Mouse (Mus musculus) myocyte (in vitro differentiated cells): Measurements from ENCODE around the gene Plekhh1. TPM values are rescaled to one million over a fixed set of nuclear protein-coding genes. Genes with fewer than 3 reads are reported as not detected.
"Not testable (repeated sequence)": the region's sequence is repeated elsewhere in the genome, so short reads cannot be mapped to it uniquely, and the experiment has no call there.

Source experiments
- H3K27me3 ChIP-seq: one replicate; pipeline ENCODE4 v1.6.1; 2011; ENCODE audit not compliant: control insufficient read depth, insufficient read depth, insufficient read length
- H3K36me3 ChIP-seq: one replicate; pipeline ENCODE4 v1.6.1; 2011; ENCODE audit not compliant: control insufficient read depth, insufficient read depth
- H3K4me2 ChIP-seq: one replicate; pipeline ENCODE4 v1.6.1; 2011; ENCODE audit warnings: low read depth, control low read depth
- H3K4me3 ChIP-seq: one replicate; pipeline ENCODE4 v1.5.1; 2011; ENCODE audit warnings: mild to moderate bottlenecking, control low read depth, moderate library complexity
- H3K79me2 ChIP-seq: one replicate; pipeline ENCODE4 v1.6.1; 2011; ENCODE audit not compliant: control insufficient read depth, insufficient read depth
- H3ac ChIP-seq: one replicate; pipeline ENCODE4 v1.6.1; 2011; ENCODE audit not compliant: control insufficient read depth, insufficient read length
- CEBPB ChIP-seq: IDR thresholded peaks from 2 replicates; pipeline ENCODE4 v1.6.1; 2011; ENCODE audit warnings: mild to moderate bottlenecking, moderate library complexity; ENCODE audit not compliant: poor library complexity, insufficient read depth, severe bottlenecking
- E2F4 ChIP-seq: IDR thresholded peaks from one replicate; pipeline ENCODE4 v1.6.1; 2011; ENCODE audit warnings: mild to moderate bottlenecking, control low read depth, moderate library complexity; ENCODE audit not compliant: insufficient read depth
- MAX ChIP-seq: IDR thresholded peaks from one replicate; pipeline ENCODE4 v1.6.1; 2011; ENCODE audit warnings: low read depth, mild to moderate bottlenecking, control low read depth
- MYOD1 ChIP-seq, 3 experiments: IDR thresholded peaks; one replicate each; pipeline ENCODE4 v1.6.1; 2011; ENCODE audit warnings: control low read depth in 2 of 3, low read depth in 2 of 3, mild to moderate bottlenecking in 2 of 3, moderate library complexity in 1 of 3; ENCODE audit not compliant: insufficient read length in 2 of 3, control insufficient read depth in 1 of 3
- MYOG ChIP-seq, 3 experiments: IDR thresholded peaks; one replicate each; pipeline ENCODE4 v1.6.1; 2011; ENCODE audit warnings: control low read depth in 2 of 3, low read depth in 2 of 3, mild to moderate bottlenecking in 2 of 3; ENCODE audit not compliant: insufficient read length in 2 of 3, control insufficient read depth in 1 of 3, insufficient read depth in 1 of 3
- POLR2A ChIP-seq: IDR thresholded peaks from one replicate; pipeline ENCODE4 v1.6.1; 2011; ENCODE audit warnings: low read depth, mild to moderate bottlenecking, control low read depth, moderate library complexity; ENCODE audit not compliant: insufficient read length
- POLR2AphosphoS2 ChIP-seq: IDR thresholded peaks from one replicate; pipeline ENCODE4 v1.6.1; 2011; ENCODE audit warnings: low read depth, control low read depth; ENCODE audit not compliant: insufficient read length
- REST ChIP-seq: IDR thresholded peaks from one replicate; pipeline ENCODE4 v1.6.1; 2011; ENCODE audit warnings: mild to moderate bottlenecking, control low read depth, moderate library complexity; ENCODE audit not compliant: insufficient read depth, insufficient read length
- SRF ChIP-seq: IDR thresholded peaks from one replicate; pipeline ENCODE4 v1.6.1; 2011; ENCODE audit warnings: low read depth; ENCODE audit not compliant: control insufficient read depth, insufficient read length
- TCF12 ChIP-seq: IDR thresholded peaks from one replicate; pipeline ENCODE4 v1.6.1; 2011; ENCODE audit warnings: mild to moderate bottlenecking, control low read depth; ENCODE audit not compliant: poor library complexity, insufficient read depth, severe bottlenecking
- TCF3 ChIP-seq: IDR thresholded peaks from one replicate; pipeline ENCODE4 v1.6.1; 2011; ENCODE audit warnings: low read depth, control low read depth; ENCODE audit not compliant: insufficient read length
- USF1 ChIP-seq: IDR thresholded peaks from one replicate; pipeline ENCODE4 v1.6.1; 2011; ENCODE audit warnings: low read depth, mild to moderate bottlenecking, control low read depth, moderate library complexity
- polyA plus RNA-seq: library from polyadenylated mRNA; unstranded; fragments of >200 nt; fragmentation: generic; extraction: Trizol; gene quantifications from one replicate; pipeline ENCODE4 v1.2.1, GENCODE M21; 2012; ENCODE audit warnings: missing spikeins

Plekhh1 gene
- polyA plus RNA-seq, 1 experiment: 3.5 TPM

DNA sequence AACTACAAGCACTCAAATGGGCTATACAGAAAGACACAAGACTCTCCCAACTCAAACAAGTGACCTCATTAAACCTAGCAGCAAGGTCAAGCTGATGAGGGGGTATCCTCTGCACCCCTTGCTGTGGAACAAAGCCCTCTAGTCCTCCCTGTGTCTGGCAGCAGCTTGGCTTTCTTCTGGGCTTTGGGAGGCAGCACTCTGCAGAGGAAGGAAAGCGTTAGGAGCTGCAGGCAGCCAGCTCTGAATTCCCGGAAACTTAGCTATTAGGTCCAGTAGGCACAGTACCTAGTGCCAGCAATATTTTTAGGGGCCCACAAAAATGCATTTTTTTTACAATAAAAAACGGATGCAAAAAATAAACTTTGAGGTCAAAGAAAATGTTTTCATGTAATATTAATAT is 18.4 kb upstream of the Plekhh1 start:
- TF ChIP-seq TCF3 (no peak), USF1 (no peak), MYOG (IDR thresholded peaks at IDR 0.05; ENCODE audit: control insufficient read depth in 1 of 3, insufficient read depth in 1 of 3, insufficient read length in 2 of 3, low read depth in 2 of 3) (no peak), REST (no peak), POLR2A (no peak), TCF12 (no peak), E2F4 (no peak), MAX (no peak), SRF (no peak), CEBPB (no peak), POLR2AphosphoS2 (no peak)
- Histone ChIP-seq H3K4me2 (no peak overlapping the region), H3K36me3 (no peaks in the 10 kb centered on the region), H3K79me2 (no peaks in the 10 kb centered on the region), H3K27me3 (peaks cover 1% of the 10 kb centered on the region), H3K4me3 (no peak overlapping the region), H3ac (no peak overlapping the region)

DNA sequence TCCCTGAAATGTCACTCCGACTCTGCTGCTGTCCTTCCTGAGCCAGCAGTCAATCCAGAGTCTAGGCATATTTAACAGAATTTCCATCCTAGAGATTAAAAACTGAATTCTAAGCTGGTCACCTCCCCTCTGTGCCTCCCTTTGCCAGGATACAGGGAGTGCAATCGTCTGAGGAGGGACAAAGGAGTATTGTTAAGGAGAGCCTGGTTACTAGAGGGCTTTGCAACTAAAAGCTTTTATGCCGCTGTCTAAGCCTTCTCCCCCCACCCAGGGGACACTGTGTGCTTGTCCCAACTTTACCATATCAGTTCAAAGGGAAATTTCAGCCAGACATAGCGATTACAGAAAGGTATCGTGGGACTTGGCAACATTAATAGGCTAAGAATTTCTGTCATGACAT is 12.9 kb upstream of the Plekhh1 start:
- TF ChIP-seq POLR2AphosphoS2 (no peak), MYOD1 (IDR thresholded peaks at IDR 0.05; ENCODE audit: control insufficient read depth in 1 of 3, insufficient read length in 2 of 3, low read depth in 2 of 3) (no peak), CEBPB (no peak), REST (no peak)
- Histone ChIP-seq H3K4me3 (no peak overlapping the region), H3K27me3 (no peaks in the 10 kb centered on the region), H3ac (no peak overlapping the region), H3K36me3 (no peaks in the 10 kb centered on the region), H3K79me2 (no peaks in the 10 kb centered on the region), H3K4me2 (no peak overlapping the region)

- Histone ChIP-seq H3K36me3 (no peaks in the 10 kb centered on the region), H3ac (no peak overlapping the region), H3K4me3 (no peak overlapping the region), H3K79me2 (no peaks in the 10 kb centered on the region), H3K4me2 (peak overlapping the region; percentile 35), H3K27me3 (no peaks in the 10 kb centered on the region)
- TF ChIP-seq POLR2A: no peak
- TF ChIP-seq REST: no peak
Measured at GRCm38 (mm10) chr12:79017994-79018399, 11.0 kb upstream of the Plekhh1 start.

- no peak overlapping the region for H3K4me2 ChIP-seq
- TF ChIP-seq MYOD1 (IDR thresholded peaks at IDR 0.05; ENCODE audit: control insufficient read depth in 1 of 3, insufficient read length in 2 of 3, low read depth in 2 of 3): no peak
- TF ChIP-seq MYOG (IDR thresholded peaks at IDR 0.05; ENCODE audit: control insufficient read depth in 1 of 3, insufficient read depth in 1 of 3, insufficient read length in 2 of 3, low read depth in 2 of 3): no peak
- no peak for TF ChIP-seq SRF
- no peak for TF ChIP-seq POLR2A
- no peak for TF ChIP-seq TCF12
- no peak for TF ChIP-seq POLR2AphosphoS2
- no peak for TF ChIP-seq REST
- H3K4me3 ChIP-seq: no peak overlapping the region
- H3ac ChIP-seq: no peak overlapping the region
- no peaks in the 10 kb centered on the region for H3K27me3 ChIP-seq
- H3K79me2 ChIP-seq: no peaks in the 10 kb centered on the region
- H3K36me3 ChIP-seq: no peaks in the 10 kb centered on the region
Measured at GRCm38 (mm10) chr12:79021902-79022301, 7.1 kb upstream of the Plekhh1 start.

DNA sequence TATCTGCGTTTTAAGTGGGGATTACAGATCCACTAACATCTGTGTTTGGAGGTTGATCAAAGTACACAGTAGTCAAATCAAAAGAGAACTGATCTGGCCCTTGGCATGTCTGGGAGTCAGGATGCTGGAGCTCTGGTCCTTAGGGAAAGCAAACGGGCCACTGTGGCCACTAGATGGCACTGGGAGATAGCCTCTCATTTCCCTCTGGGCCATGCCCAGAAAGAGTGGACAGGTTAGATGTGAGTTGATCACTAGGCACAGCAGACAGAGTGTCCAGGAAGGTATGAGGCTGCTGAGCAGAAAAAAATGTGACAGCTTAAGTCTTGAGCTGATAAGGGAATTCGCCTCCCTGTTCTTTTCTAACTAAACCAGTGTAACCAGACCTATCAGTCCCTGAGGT is 6.1 kb upstream of the Plekhh1 start:
- TF ChIP-seq CEBPB: no peak
- no peak for TF ChIP-seq SRF
- no peak for TF ChIP-seq USF1
- no peak for TF ChIP-seq MAX
- TF ChIP-seq REST: no peak
- no peak for TF ChIP-seq POLR2AphosphoS2
- TF ChIP-seq E2F4: no peak
- no peak for TF ChIP-seq MYOG (IDR thresholded peaks at IDR 0.05; ENCODE audit: control insufficient read depth in 1 of 3, insufficient read depth in 1 of 3, insufficient read length in 2 of 3, low read depth in 2 of 3)
- TF ChIP-seq TCF12: no peak
- H3K36me3 ChIP-seq: no peaks in the 10 kb centered on the region
- H3K79me2 ChIP-seq: no peaks in the 10 kb centered on the region
- H3K4me3 ChIP-seq: no peak overlapping the region
- H3K27me3 ChIP-seq: no peaks in the 10 kb centered on the region
- H3ac ChIP-seq: no peak overlapping the region
- H3K4me2 ChIP-seq: no peak overlapping the region

- H3K79me2 ChIP-seq, H3K4me3 ChIP-seq, H3K36me3 ChIP-seq, H3K27me3 ChIP-seq, H3K4me2 ChIP-seq, H3ac ChIP-seq: not testable (repeated sequence)
Measured at GRCm38 (mm10) chr12:79027526-79027925, 1.4 kb upstream of the Plekhh1 start.
